Mouse (Mus musculus) MEL (cell line): ENCODE data around the gene Fcho1.

Source experiments
- CTCF ChIP-seq, 3 experiments: IDR thresholded peaks in 2 of 3; conservative IDR thresholded peaks in 1 of 3; 2 replicates each; pipeline ENCODE4 v1.5.1; 2011 to 2012; ENCODE audit warnings: low read length in 3 of 3, low read depth in 2 of 3, mild to moderate bottlenecking in 2 of 3, improper control_type of control experiment in 1 of 3, inconsistent platforms in 1 of 3, mixed read lengths in 1 of 3, moderate library complexity in 1 of 3; ENCODE audit not compliant: control insufficient read depth in 1 of 3, insufficient read depth in 1 of 3, poor library complexity in 1 of 3, severe bottlenecking in 1 of 3
- MAFK ChIP-seq: IDR thresholded peaks from 2 replicates; pipeline ENCODE4 v1.6.1; 2011; ENCODE audit warnings: low read depth, mild to moderate bottlenecking, low read length, improper control_type of control experiment, borderline replicate concordance
- MAX ChIP-seq: IDR thresholded peaks from 2 replicates; pipeline ENCODE4 v1.6.1; 2011; ENCODE audit warnings: low read length, improper control_type of control experiment
- POLR2A ChIP-seq, 2 experiments: IDR thresholded peaks; 2 replicates each; pipeline ENCODE4 v1.6.1; 2011 to 2012; ENCODE audit warnings: low read length in 2 of 2, mild to moderate bottlenecking in 2 of 2, control low read depth in 1 of 2, improper control_type of control experiment in 1 of 2, low read depth in 1 of 2, moderate library complexity in 1 of 2; ENCODE audit not compliant: control insufficient read depth in 1 of 2, insufficient read depth in 1 of 2, poor library complexity in 1 of 2
- RCOR1 ChIP-seq: IDR thresholded peaks from 2 replicates; pipeline ENCODE4 v1.6.1; 2012; ENCODE audit warnings: low read depth, mild to moderate bottlenecking, inconsistent platforms, low read length, improper control_type of control experiment
- SIN3A ChIP-seq: IDR thresholded peaks from 2 replicates; pipeline ENCODE4 v1.6.1; 2012; ENCODE audit warnings: low read length, improper control_type of control experiment, inconsistent platforms
- TCF12 ChIP-seq: IDR thresholded peaks from 2 replicates; pipeline ENCODE4 v1.6.1; 2014; ENCODE audit warnings: low read depth, mild to moderate bottlenecking, inconsistent platforms, low read length, improper control_type of control experiment, moderate library complexity
- USF1 ChIP-seq: IDR thresholded peaks from 2 replicates; pipeline ENCODE4 v1.6.1; 2014; ENCODE audit warnings: low read depth, mild to moderate bottlenecking, inconsistent platforms, low read length, improper control_type of control experiment, moderate library complexity

DNA sequence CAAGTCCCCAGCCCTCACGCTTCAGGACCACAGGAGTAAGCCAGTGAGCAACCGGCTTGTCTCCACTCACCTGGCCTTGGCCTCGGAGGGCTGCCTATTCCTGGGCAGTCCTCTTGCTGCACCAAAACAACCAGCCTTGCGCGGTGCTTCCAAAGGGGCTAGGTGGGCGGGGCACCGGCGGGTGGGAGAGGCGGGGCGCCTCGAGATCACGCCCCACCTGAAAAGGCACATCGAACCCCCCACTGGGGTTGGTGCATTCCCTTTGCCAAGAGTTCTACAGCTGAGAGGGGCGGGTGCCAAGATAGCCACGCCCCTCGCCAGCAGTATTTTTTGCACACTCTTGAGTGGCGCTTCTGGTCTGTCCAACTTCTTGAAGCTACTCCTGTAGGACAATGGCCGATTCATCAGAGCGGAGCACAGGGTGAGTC lies 16.2 kb upstream of the Fcho1 start:
- TF ChIP-seq CTCF (IDR thresholded peaks at IDR 0.05 in 2 of 3, conservative IDR thresholded peaks at IDR 0.05 in 1 of 3; ENCODE audit: control insufficient read depth in 1 of 3, insufficient read depth in 1 of 3, low read depth in 2 of 3, low read length in 3 of 3, poor library complexity in 1 of 3, severe bottlenecking in 1 of 3) (no peak), TCF12 (no peak), RCOR1 (no peak), POLR2A (IDR thresholded peaks at IDR 0.05; ENCODE audit: control insufficient read depth in 1 of 2, insufficient read depth in 1 of 2, low read depth in 1 of 2, low read length in 2 of 2, poor library complexity in 1 of 2) (no peak), SIN3A (no peak), MAX (no peak), USF1 (no peak), MAFK (no peak)
